Mouse (Mus musculus) subcutaneous adipose tissue, adult 2 months (tissue): ENCODE measurements around the gene Mtf1. TPM values are rescaled to one million over a fixed set of nuclear protein-coding genes. Genes with fewer than 3 reads are reported as not detected.

Experiments used
- polyA plus RNA-seq: library from polyadenylated mRNA; depleted of rRNA; stranded (reverse); fragments of >200 nt; gene quantifications from 2 replicates; pipeline ENCODE4 v1.2.3, GENCODE M21; 2012; ENCODE audit warnings: low replicate concordance; rRNA removed

Mtf1 gene
- polyA plus RNA-seq: 5.5 and 7.6 TPM in 2 replicates

GRCm38 (mm10) chr4:124801552-124802308 is at the start of gene Mtf1:
Mtf1 (plus strand) TSS chr4:124802104.

GRCm38 (mm10) chr4:124850261-124850913 is 48.5 kb downstream of the Mtf1 start, which contains the start of gene Yrdc:
Yrdc (plus strand) TSS chr4:124850679.

GRCm38 (mm10) chr4:124850933-124851658 is 49.2 kb downstream of the Mtf1 start, which contains the start of gene 1110065P20Rik:
1110065P20Rik (minus strand) TSS chr4:124851196.

GRCm38 (mm10) chr4:124861283-124862188 is 59.6 kb downstream of the Mtf1 start, which contains the start of gene Maneal:
Maneal (minus strand) TSS chr4:124862171.

GRCm38 (mm10) chr4:124880599-124880998 is 78.7 kb downstream of the Mtf1 start, which contains the start of gene Epha10:
Epha10 (plus strand) TSS chr4:124880899.

Other genes starting within 250 kb of the Mtf1 start
- not detected in 2 replicates for gene 3100002H09Rik, start 191.3 kb upstream of the Mtf1 start, polyA plus RNA-seq
- gene Pou3f1, start 145.3 kb upstream of the Mtf1 start, polyA plus RNA-seq: 0.08 and 0.10 TPM in 2 replicates
- gene Utp11, start 108.5 kb upstream of the Mtf1 start, polyA plus RNA-seq: 5.7 and 7.9 TPM in 2 replicates
- 10.4 and 24.3 TPM in 2 replicates for gene Fhl3, start 101.4 kb upstream of the Mtf1 start, polyA plus RNA-seq
- gene Sf3a3, start 87.3 kb upstream of the Mtf1 start, polyA plus RNA-seq: 10.4 and 20.9 TPM in 2 replicates
- 34.5 and 37.7 TPM in 2 replicates for gene Inpp5b, start 60.3 kb upstream of the Mtf1 start, polyA plus RNA-seq
- gene Yrdc, start 48.6 kb downstream of the Mtf1 start, polyA plus RNA-seq: 29.5 and 40.0 TPM in 2 replicates
- 43.1 and 59.2 TPM in 2 replicates for gene 1110065P20Rik, start 49.1 kb downstream of the Mtf1 start, polyA plus RNA-seq
- gene Maneal, start 60.1 kb downstream of the Mtf1 start, polyA plus RNA-seq: 0.42 and 0.64 TPM in 2 replicates
- gene Epha10, start 78.8 kb downstream of the Mtf1 start, polyA plus RNA-seq: not detected in 2 replicates
- gene 9930104L06Rik, start 134.9 kb downstream of the Mtf1 start, polyA plus RNA-seq: 12.8 and 22.6 TPM in 2 replicates
- gene Cdca8, start 137.2 kb downstream of the Mtf1 start, polyA plus RNA-seq: 2.0 and 11.9 TPM in 2 replicates
- 14.3 and 55.1 TPM in 2 replicates for gene Rspo1, start 184.3 kb downstream of the Mtf1 start, polyA plus RNA-seq
- gene Gnl2, start 214.5 kb downstream of the Mtf1 start, polyA plus RNA-seq: 22.1 and 37.0 TPM in 2 replicates